Mouse (Mus musculus) cortical plate, adult 2 months (tissue): ENCODE measurements around the gene Ranbp17.

Experiments used
- CTCF ChIP-seq: fragments of 200-500 bp; IDR thresholded peaks from 2 replicates; pipeline ENCODE4 v1.5.1; 2011; ENCODE audit warnings: mild to moderate bottlenecking, control low read depth, low read length; ENCODE audit not compliant: insufficient read depth; ENCODE audit errors: extremely low read depth
- POLR2A ChIP-seq: fragments of 200-500 bp; IDR thresholded peaks from 2 replicates; pipeline ENCODE4 v1.6.1; 2011; ENCODE audit warnings: mild to moderate bottlenecking, low read length, control low read depth; ENCODE audit not compliant: insufficient read depth; ENCODE audit errors: extremely low read depth

- no peak for TF ChIP-seq POLR2A
- no peak for TF ChIP-seq CTCF
These were observed 310.6 kb downstream of the Ranbp17 start for GRCm38 (mm10) chr11:33202972-33203371.
